ENCODE assay signal across 15 mouse cellular contexts in the genomic region with DNA sequence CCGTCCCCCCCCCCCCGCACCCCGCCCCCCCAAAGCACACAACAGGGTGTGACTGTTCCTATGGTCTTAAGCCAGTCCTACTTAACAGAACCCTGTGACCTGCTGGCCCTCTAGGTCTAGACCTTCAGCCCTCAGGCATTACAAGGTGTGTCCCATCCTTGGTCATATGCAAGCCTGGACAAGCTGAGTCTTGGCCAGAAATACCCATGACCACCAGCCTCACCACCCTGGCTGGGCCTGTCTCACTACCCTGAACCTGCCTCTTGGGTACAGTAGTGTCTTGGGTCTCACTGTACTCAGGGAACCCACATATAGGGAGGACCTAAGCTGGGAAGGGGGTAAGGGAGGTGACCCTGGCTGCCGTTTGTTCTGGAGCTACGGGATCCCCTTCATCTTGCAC. TPM values are rescaled to one million over a fixed set of nuclear protein-coding genes. Genes with fewer than 3 reads are reported as not detected.
A peak's percentile ranks its signal among the peaks of the same experiment; 100 is the strongest.
DNase-seq lines count a peak whose midpoint lies in the region; ATAC-seq and TF ChIP-seq lines count a peak whose summit lies in the region.
"Had no signal": no experiment of that assay in that cellular context is flagged by ENCODE, and none has a peak within 500 bp of the region (broad histone marks: within the 10 kb centered on the region; RNA-seq: fewer than 3 reads in every experiment).

No protein-coding gene starts in this region.

- no peak for TF ChIP-seq POLR2A in ES-Bruce4 (IDR thresholded peaks at IDR 0.05; ENCODE audit: insufficient read depth, low read length)

- no peaks in the 10 kb centered on the region for H3K27me3 ChIP-seq in hindbrain, postnatal 0 days (ENCODE audit: insufficient read depth, low read length)
- no peaks in the 10 kb centered on the region for H3K27me3 ChIP-seq in hindbrain, embryonic 12.5 days
- H3K27me3 ChIP-seq in midbrain, embryonic 11.5 days (ENCODE audit: control insufficient read depth, insufficient read depth, low read length) = no peaks in the 10 kb centered on the region
- H3K27me3 ChIP-seq in midbrain, embryonic 14.5 days (ENCODE audit: control insufficient read depth, insufficient read depth, low read length) = no peaks in the 10 kb centered on the region
- no peaks in the 10 kb centered on the region for H3K27me3 ChIP-seq in ES-Bruce4 (ENCODE audit: control insufficient read depth, insufficient read depth, low read length, poor library complexity, severe bottlenecking)
- H3K27me3 ChIP-seq in embryonic facial prominence, embryonic 10.5 days (replicated peaks; ENCODE audit: low read depth, poor library complexity, severe bottlenecking) = no peaks in the 10 kb centered on the region
- H3K27me3 ChIP-seq: embryonic facial prominence, embryonic 13.5 days; forebrain, embryonic 12.5 days; heart, embryonic 13.5 days had no signal

- peak; percentile 9; the same call in 1 of the 2 replicates for ATAC-seq in hindbrain, postnatal 0 days
- ATAC-seq in hindbrain, embryonic 12.5 days (ENCODE audit: low FRiP score) = no peak
- ATAC-seq in midbrain, embryonic 11.5 days (ENCODE audit: low FRiP score) = peak; percentile 35; the same call in 1 of the 2 replicates
- ATAC-seq in midbrain, embryonic 14.5 days (ENCODE audit: low FRiP score, low TSS enrichment) = no peak
- ATAC-seq: forebrain, postnatal 0 days; hindbrain, embryonic 16.5 days had no signal

- H3K27ac ChIP-seq in hindbrain, postnatal 0 days = no peak overlapping the region
- no peak overlapping the region for H3K27ac ChIP-seq in hindbrain, embryonic 12.5 days
- no peak overlapping the region for H3K27ac ChIP-seq in midbrain, embryonic 11.5 days (ENCODE audit: low read depth, low read length)
- no peak overlapping the region for H3K27ac ChIP-seq in midbrain, embryonic 14.5 days (replicated peaks; ENCODE audit: low read depth, low read length)
- 0 out of 2 replicates have a peak overlapping the region, but pooled peaks have one; percentile 3 for H3K27ac ChIP-seq in ES-Bruce4 (ENCODE audit: insufficient read depth, low read length)
- 0 out of 2 replicates have a peak overlapping the region, but pooled peaks have one; percentile 4 for H3K27ac ChIP-seq in embryonic facial prominence, embryonic 10.5 days (replicated peaks)
- H3K27ac ChIP-seq: embryonic facial prominence, embryonic 13.5 days; forebrain, embryonic 12.5 days had no signal

- no peak overlapping the region for H3K4me3 ChIP-seq in hindbrain, postnatal 0 days (ENCODE audit: low read length)
- H3K4me3 ChIP-seq in hindbrain, embryonic 12.5 days = no peak overlapping the region
- H3K4me3 ChIP-seq in midbrain, embryonic 11.5 days (ENCODE audit: low read depth, low read length) = no peak overlapping the region
- no peak overlapping the region for H3K4me3 ChIP-seq in midbrain, embryonic 14.5 days (replicated peaks; ENCODE audit: low read depth, low read length)
- H3K4me3 ChIP-seq in ES-Bruce4 (ENCODE audit: low read depth, low read length) = no peak overlapping the region
- H3K4me3 ChIP-seq in embryonic facial prominence, embryonic 10.5 days = no peak overlapping the region
- H3K4me3 ChIP-seq: embryonic facial prominence, embryonic 13.5 days; forebrain, embryonic 12.5 days; heart, embryonic 13.5 days had no signal

- no peak for TF ChIP-seq EP300 in ES-Bruce4 (IDR thresholded peaks at IDR 0.05; ENCODE audit: insufficient read depth, low read depth, low read length)

- no peaks in the 10 kb centered on the region for H3K9me3 ChIP-seq in hindbrain, postnatal 0 days (ENCODE audit: low read length)
- no peaks in the 10 kb centered on the region for H3K9me3 ChIP-seq in hindbrain, embryonic 12.5 days (replicated peaks)
- H3K9me3 ChIP-seq in midbrain, embryonic 11.5 days (ENCODE audit: control insufficient read depth, low read length) = no peaks in the 10 kb centered on the region
- no peaks in the 10 kb centered on the region for H3K9me3 ChIP-seq in midbrain, embryonic 14.5 days (ENCODE audit: control insufficient read depth, low read length)
- no peaks in the 10 kb centered on the region for H3K9me3 ChIP-seq in ES-Bruce4 (replicated peaks; ENCODE audit: control insufficient read depth, insufficient read depth, low read length, poor library complexity, severe bottlenecking)
- H3K9me3 ChIP-seq in embryonic facial prominence, embryonic 10.5 days = no peaks in the 10 kb centered on the region
- H3K9me3 ChIP-seq: embryonic facial prominence, embryonic 13.5 days; forebrain, embryonic 12.5 days; heart, embryonic 13.5 days had no signal

- H3K4me1 ChIP-seq in hindbrain, postnatal 0 days (ENCODE audit: insufficient read depth, low read length) = peaks cover 24% of the 10 kb centered on the region
- H3K4me1 ChIP-seq in hindbrain, embryonic 12.5 days = peaks cover 21% of the 10 kb centered on the region
- peaks cover 9% of the 10 kb centered on the region for H3K4me1 ChIP-seq in midbrain, embryonic 11.5 days (ENCODE audit: control insufficient read depth, insufficient read depth, low read length)
- H3K4me1 ChIP-seq in midbrain, embryonic 14.5 days (ENCODE audit: control insufficient read depth, insufficient read depth, low read length) = peaks cover 9% of the 10 kb centered on the region
- peaks cover 14% of the 10 kb centered on the region for H3K4me1 ChIP-seq in ES-Bruce4 (ENCODE audit: control insufficient read depth, insufficient read depth, low read length)
- peaks cover 43% of the 10 kb centered on the region for H3K4me1 ChIP-seq in embryonic facial prominence, embryonic 10.5 days

- H3K36me3 ChIP-seq in hindbrain, postnatal 0 days (ENCODE audit: insufficient read depth, low read length) = no peaks in the 10 kb centered on the region
- H3K36me3 ChIP-seq in hindbrain, embryonic 12.5 days = 0 out of 2 replicates have a peak, but pooled peaks cover 3% of the 10 kb centered on the region
- no peaks in the 10 kb centered on the region for H3K36me3 ChIP-seq in midbrain, embryonic 11.5 days (ENCODE audit: control insufficient read depth, insufficient read depth, low read length)
- no peaks in the 10 kb centered on the region for H3K36me3 ChIP-seq in midbrain, embryonic 14.5 days (ENCODE audit: control insufficient read depth, insufficient read depth, low read length)
- H3K36me3 ChIP-seq in ES-Bruce4 (ENCODE audit: control insufficient read depth, insufficient read depth, low read length, poor library complexity, severe bottlenecking) = no peaks in the 10 kb centered on the region
- H3K36me3 ChIP-seq in embryonic facial prominence, embryonic 10.5 days (replicated peaks) = peaks cover 26% of the 10 kb centered on the region
- H3K36me3 ChIP-seq: forebrain, embryonic 12.5 days; heart, embryonic 13.5 days had no signal

- H3K4me2 ChIP-seq in hindbrain, postnatal 0 days (ENCODE audit: low read depth, low read length) = no peak overlapping the region
- no peak overlapping the region for H3K4me2 ChIP-seq in hindbrain, embryonic 12.5 days (replicated peaks)
- H3K4me2 ChIP-seq in midbrain, embryonic 11.5 days = no peak overlapping the region
- no peak overlapping the region for H3K4me2 ChIP-seq in midbrain, embryonic 14.5 days (ENCODE audit: low read length)
- H3K4me2 ChIP-seq: embryonic facial prominence, embryonic 13.5 days; forebrain, embryonic 12.5 days; heart, embryonic 13.5 days had no signal

- WGBS in hindbrain, postnatal 0 days = 85% methylated on average over 4 of the region's 5 CpGs
- 70% methylated on average over 5 of the region's 5 CpGs for WGBS in hindbrain, embryonic 12.5 days
- WGBS in midbrain, embryonic 11.5 days = 84% methylated on average over 5 of the region's 5 CpGs
- 92% methylated on average over 5 of the region's 5 CpGs for WGBS in midbrain, embryonic 14.5 days
- 82% methylated on average over 5 of the region's 5 CpGs for WGBS in embryonic facial prominence, embryonic 10.5 days

- DNase-seq in hindbrain, postnatal 0 days (ENCODE audit: low spot score) = no peak
- peak; percentile 71 for DNase-seq in midbrain, embryonic 11.5 days (ENCODE audit: low spot score, missing footprints)
- no peak for DNase-seq in midbrain, embryonic 14.5 days
- no peak for DNase-seq in embryonic facial prominence, embryonic 10.5 days (ENCODE audit: low spot score)
- DNase-seq in natural killer cell, adult 2 months (ENCODE audit: low spot score in 2 of 2) = no peak
- DNase-seq: forebrain, postnatal 0 days; gastrocnemius, postnatal 36 days had no signal

- no peak overlapping the region for H3K9ac ChIP-seq in hindbrain, postnatal 0 days (replicated peaks; ENCODE audit: low read length)
- no peak overlapping the region for H3K9ac ChIP-seq in hindbrain, embryonic 12.5 days
- H3K9ac ChIP-seq in midbrain, embryonic 11.5 days (ENCODE audit: low read length) = no peak overlapping the region
- no peak overlapping the region for H3K9ac ChIP-seq in midbrain, embryonic 14.5 days (replicated peaks; ENCODE audit: low read length)
- H3K9ac ChIP-seq in ES-Bruce4 (ENCODE audit: low read depth, poor library complexity, severe bottlenecking) = no peak overlapping the region
- H3K9ac ChIP-seq: embryonic facial prominence, embryonic 13.5 days; forebrain, embryonic 12.5 days; forebrain, postnatal 0 days had no signal

- TF ChIP-seq CTCF in hindbrain, postnatal 0 days (IDR thresholded peaks at IDR 0.05; ENCODE audit: low read depth) = no peak
- TF ChIP-seq CTCF in ES-Bruce4 (IDR thresholded peaks at IDR 0.05; ENCODE audit: low read depth, low read length) = no peak

RNA-seq across cellular contexts. Expression of gene Catip, which starts 23.9 kb away (rescaled TPM):
- 0.75 and 1.9 TPM in 2 replicates for total RNA-seq in hindbrain, postnatal 0 days (2014; rRNA removed)
- polyA plus RNA-seq in hindbrain, postnatal 0 days (2015; fragmentation: Nextera tagmentation; extraction: Ambion mirVana) = 1.8 and 2.6 TPM in 2 replicates
- polyA plus RNA-seq in hindbrain, embryonic 12.5 days (2016; fragmentation: Nextera tagmentation; extraction: Ambion mirVana) = 1.4 and 1.5 TPM in 2 replicates
- 0.05 and 0.22 TPM in 2 replicates for polyA plus RNA-seq in midbrain, embryonic 11.5 days (2014; fragmentation: Nextera tagmentation; extraction: Ambion mirVana)
- 0.30 and 0.57 TPM in 2 replicates for polyA plus RNA-seq in midbrain, embryonic 14.5 days (2014; fragmentation: Nextera tagmentation; extraction: Ambion mirVana)
- 0.75 TPM in 1 of 2 replicates, not detected in the other for polyA plus RNA-seq in ES-Bruce4 (2011; ENCODE audit: insufficient read depth, insufficient read length, low read depth, missing spikeins)
- 0.22 and 0.28 TPM in 2 replicates for polyA plus RNA-seq in embryonic facial prominence, embryonic 10.5 days (2016; fragmentation: Nextera tagmentation; extraction: Ambion mirVana)

RNA-seq across cellular contexts. Expression of gene Tmbim1, which starts 32.6 kb away (rescaled TPM):
- 16.4 and 17.5 TPM in 2 replicates for total RNA-seq in hindbrain, postnatal 0 days (2014; rRNA removed)
- 14.8 and 16.5 TPM in 2 replicates for polyA plus RNA-seq in hindbrain, postnatal 0 days (2015; fragmentation: Nextera tagmentation; extraction: Ambion mirVana)
- polyA plus RNA-seq in hindbrain, embryonic 12.5 days (2016; fragmentation: Nextera tagmentation; extraction: Ambion mirVana) = 11.7 and 13.4 TPM in 2 replicates
- 6.4 and 7.0 TPM in 2 replicates for polyA plus RNA-seq in midbrain, embryonic 11.5 days (2014; fragmentation: Nextera tagmentation; extraction: Ambion mirVana)
- polyA plus RNA-seq in midbrain, embryonic 14.5 days (2014; fragmentation: Nextera tagmentation; extraction: Ambion mirVana) = 3.8 and 5.6 TPM in 2 replicates
- polyA plus RNA-seq in ES-Bruce4 (2011; ENCODE audit: insufficient read depth, insufficient read length, low read depth, missing spikeins) = 58.8 and 62.2 TPM in 2 replicates
- polyA plus RNA-seq in embryonic facial prominence, embryonic 10.5 days (2016; fragmentation: Nextera tagmentation; extraction: Ambion mirVana) = 12.4 and 12.5 TPM in 2 replicates

RNA-seq across cellular contexts. Expression of gene Slc11a1, which starts 37.0 kb away (rescaled TPM):
- total RNA-seq in hindbrain, postnatal 0 days (2014; rRNA removed) = 3.6 and 10.6 TPM in 2 replicates
- polyA plus RNA-seq in hindbrain, postnatal 0 days (2015; fragmentation: Nextera tagmentation; extraction: Ambion mirVana) = 2.3 and 2.9 TPM in 2 replicates
- 2.0 and 2.2 TPM in 2 replicates for polyA plus RNA-seq in hindbrain, embryonic 12.5 days (2016; fragmentation: Nextera tagmentation; extraction: Ambion mirVana)
- polyA plus RNA-seq in midbrain, embryonic 11.5 days (2014; fragmentation: Nextera tagmentation; extraction: Ambion mirVana) = 1.6 and 2.1 TPM in 2 replicates
- polyA plus RNA-seq in midbrain, embryonic 14.5 days (2014; fragmentation: Nextera tagmentation; extraction: Ambion mirVana) = 0.51 and 2.7 TPM in 2 replicates
- polyA plus RNA-seq in ES-Bruce4 (2011; ENCODE audit: insufficient read depth, insufficient read length, low read depth, missing spikeins) = 0.94 and 1.5 TPM in 2 replicates
- polyA plus RNA-seq in embryonic facial prominence, embryonic 10.5 days (2016; fragmentation: Nextera tagmentation; extraction: Ambion mirVana) = 1.7 and 2.1 TPM in 2 replicates
- total RNA-seq: hematopoietic stem cell, adult 5-6 weeks; MEL had no signal

RNA-seq across cellular contexts. Expression of gene Pnkd, which starts 53.3 kb away (rescaled TPM):
- total RNA-seq in hindbrain, postnatal 0 days (2014; rRNA removed) = 102 and 113 TPM in 2 replicates
- polyA plus RNA-seq in hindbrain, postnatal 0 days (2015; fragmentation: Nextera tagmentation; extraction: Ambion mirVana) = 143 TPM in 2 replicates
- 94.0 and 97.8 TPM in 2 replicates for polyA plus RNA-seq in hindbrain, embryonic 12.5 days (2016; fragmentation: Nextera tagmentation; extraction: Ambion mirVana)
- 83.9 and 84.6 TPM in 2 replicates for polyA plus RNA-seq in midbrain, embryonic 11.5 days (2014; fragmentation: Nextera tagmentation; extraction: Ambion mirVana)
- polyA plus RNA-seq in midbrain, embryonic 14.5 days (2014; fragmentation: Nextera tagmentation; extraction: Ambion mirVana) = 99.0 and 107 TPM in 2 replicates
- polyA plus RNA-seq in ES-Bruce4 (2011; ENCODE audit: insufficient read depth, insufficient read length, low read depth, missing spikeins) = 40.9 and 43.6 TPM in 2 replicates
- 108 and 109 TPM in 2 replicates for polyA plus RNA-seq in embryonic facial prominence, embryonic 10.5 days (2016; fragmentation: Nextera tagmentation; extraction: Ambion mirVana)

RNA-seq across cellular contexts. Expression of gene Ctdsp1, which starts 53.3 kb away (rescaled TPM):
- total RNA-seq in hindbrain, postnatal 0 days (2014; rRNA removed) = 35.7 and 38.4 TPM in 2 replicates
- 17.9 and 18.2 TPM in 2 replicates for polyA plus RNA-seq in hindbrain, postnatal 0 days (2015; fragmentation: Nextera tagmentation; extraction: Ambion mirVana)
- 38.8 and 39.2 TPM in 2 replicates for polyA plus RNA-seq in hindbrain, embryonic 12.5 days (2016; fragmentation: Nextera tagmentation; extraction: Ambion mirVana)
- 33.4 and 37.9 TPM in 2 replicates for polyA plus RNA-seq in midbrain, embryonic 11.5 days (2014; fragmentation: Nextera tagmentation; extraction: Ambion mirVana)
- polyA plus RNA-seq in midbrain, embryonic 14.5 days (2014; fragmentation: Nextera tagmentation; extraction: Ambion mirVana) = 8.6 and 17.1 TPM in 2 replicates
- 28.6 and 33.6 TPM in 2 replicates for polyA plus RNA-seq in ES-Bruce4 (2011; ENCODE audit: insufficient read depth, insufficient read length, low read depth, missing spikeins)
- polyA plus RNA-seq in embryonic facial prominence, embryonic 10.5 days (2016; fragmentation: Nextera tagmentation; extraction: Ambion mirVana) = 42.2 and 49.0 TPM in 2 replicates

Comparison
In these comparisons a context has a peak if more than half of its experiments do, and no peak if none do; other contexts are left out.
1. ATAC-seq: peak in hindbrain, postnatal 0 days (single experiment) and midbrain, embryonic 11.5 days (single experiment); none in hindbrain, embryonic 12.5 days (single experiment) and midbrain, embryonic 14.5 days (single experiment).
2. H3K27ac ChIP-seq: peak in ES-Bruce4 (single experiment) and embryonic facial prominence, embryonic 10.5 days (single experiment); none in hindbrain, postnatal 0 days (single experiment), hindbrain, embryonic 12.5 days (single experiment), midbrain, embryonic 11.5 days (single experiment) and midbrain, embryonic 14.5 days (single experiment).